Mouse (Mus musculus): ENCODE measurements around the gene Olfr725.

- TF ChIP-seq CTCF (IDR thresholded peaks at IDR 0.05; ENCODE audit: low read depth) (no peak), EP300 (IDR thresholded peaks at IDR 0.05; ENCODE audit: low read depth) (no peak)
These were observed 21.0 kb upstream of the Olfr725 start for GRCm38 (mm10) chr14:50061179-50061578.

Data from heart, postnatal 0 days (tissue).